Mouse (Mus musculus) spleen, adult 12 weeks (tissue): ENCODE measurements around the gene 5031410I06Rik.
"Not testable (repeated sequence)": the region's sequence is repeated elsewhere in the genome, so short reads cannot be mapped to it uniquely, and the experiment has no call there.

Experiments
- DNase-seq: peaks from one replicate; pipeline ENCODE4 v3.0.0; 2022; ENCODE audit warnings: low spot score

Gene 5031410I06Rik

GRCm38 (mm10) chr5:26105262-26105661 is at the start of gene 5031410I06Rik:
Gene 5031410I06Rik, minus strand, starts transcription at chr5:26105362.
- not testable (repeated sequence) for DNase-seq

- no peak for DNase-seq
Observed at GRCm38 (mm10) chr5:26142891-26143290, 37.7 kb upstream of the 5031410I06Rik start.

GRCm38 (mm10) chr5:26121321-26121720 is 16.2 kb upstream of the 5031410I06Rik start, which contains the start of gene Gm10220:
Gene Gm10220, minus strand, starts transcription at chr5:26121421.
- not testable (repeated sequence) for DNase-seq

GRCm38 (mm10) chr5:26089191-26089590 is 16.0 kb downstream of the 5031410I06Rik start, which contains the start of gene Gm10471:
Gene Gm10471, minus strand, starts transcription at chr5:26089291.
- not testable (repeated sequence) for DNase-seq

GRCm38 (mm10) chr5:26079023-26079422 is 26.1 kb downstream of the 5031410I06Rik start:
- not testable (repeated sequence) for DNase-seq

- no peak for DNase-seq
Observed at GRCm38 (mm10) chr5:26070716-26071115, 34.4 kb downstream of the 5031410I06Rik start.

- not testable (repeated sequence) for DNase-seq
Observed at GRCm38 (mm10) chr5:26058481-26058880, 46.7 kb downstream of the 5031410I06Rik start, which contains the start of gene Gm7347. Gene Gm7347, minus strand, starts transcription at chr5:26058581.
